In the genomic region with DNA sequence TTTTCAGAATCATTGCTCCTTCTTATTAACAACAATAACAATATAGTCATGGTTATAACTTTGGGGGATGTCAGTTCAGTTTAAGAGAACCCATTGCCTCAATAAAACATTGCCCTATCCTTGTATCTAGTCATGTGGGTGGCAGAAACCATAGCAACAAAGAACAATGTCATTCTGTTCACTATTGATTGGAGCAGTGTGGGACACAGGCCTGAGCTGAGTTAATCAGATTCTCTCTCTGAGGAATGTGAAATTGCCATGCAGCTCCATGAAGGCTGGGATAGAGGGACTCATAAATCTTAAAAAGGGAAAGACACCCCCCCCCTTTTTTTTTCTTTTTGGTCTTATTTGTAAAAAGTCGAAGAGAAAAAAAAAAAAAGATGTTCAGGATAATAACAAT, we compare ENCODE assay signal across 22 mouse cellular contexts.
A peak's percentile ranks its signal among the peaks of the same experiment; 100 is the strongest.
DNase-seq lines count a peak whose midpoint lies in the region; ATAC-seq lines count a peak whose summit lies in the region.
"Had no signal": no experiment of that assay in that cellular context is flagged by ENCODE, and none has a peak within 500 bp of the region (broad histone marks: within the 10 kb centered on the region; RNA-seq: fewer than 3 reads in every experiment).

No protein-coding gene starts in this region.

- H3K9me3 ChIP-seq in midbrain, embryonic 11.5 days (ENCODE audit: control insufficient read depth, low read length), result no peaks in the 10 kb centered on the region
- no peaks in the 10 kb centered on the region for H3K9me3 ChIP-seq in midbrain, embryonic 16.5 days (replicated peaks; ENCODE audit: control insufficient read depth, low read length, poor library complexity, severe bottlenecking)
- H3K9me3 ChIP-seq in hindbrain, embryonic 16.5 days (ENCODE audit: control insufficient read depth, low read length), result no peaks in the 10 kb centered on the region
- no peaks in the 10 kb centered on the region for H3K9me3 ChIP-seq in neural tube, embryonic 13.5 days
- H3K9me3 ChIP-seq in kidney, embryonic 15.5 days (replicated peaks), result no peaks in the 10 kb centered on the region
- H3K9me3 ChIP-seq: heart, embryonic 13.5 days had no signal

- 30% methylated on average over 1 of the region's 1 CpGs for WGBS in midbrain, embryonic 11.5 days
- WGBS in midbrain, embryonic 16.5 days, result 11% methylated on average over 1 of the region's 1 CpGs
- WGBS in hindbrain, embryonic 16.5 days, result 25% methylated on average over 1 of the region's 1 CpGs
- WGBS in neural tube, embryonic 13.5 days, result 27% methylated on average over 1 of the region's 1 CpGs
- 56% methylated on average over 1 of the region's 1 CpGs for WGBS in kidney, embryonic 15.5 days

- peak; percentile 76 for DNase-seq in midbrain, embryonic 11.5 days (ENCODE audit: low spot score, missing footprints)
- DNase-seq in embryo, embryonic 11 days, result peak; percentile 24
- DNase-seq in thymus, postnatal 0 days (ENCODE audit: low spot score), result no peak
- DNase-seq in cerebellum, postnatal 36 days, result no peak
- DNase-seq: adrenal gland, adult 8-10 months; cerebellum, adult 9-11 months; gastrocnemius, adult 2 months; heart, adult 18-20 months; kidney, postnatal 4 days; layer of hippocampus, adult 9-11 months; lung, adult 18-20 months; lung, postnatal 14 days; right cerebral cortex, postnatal 14 days; spleen, adult 18-20 months; thymus, postnatal 4 days had no signal

- H3K27me3 ChIP-seq in midbrain, embryonic 11.5 days (ENCODE audit: control insufficient read depth, insufficient read depth, low read length), result no peaks in the 10 kb centered on the region
- H3K27me3 ChIP-seq in midbrain, embryonic 16.5 days (ENCODE audit: control insufficient read depth, insufficient read depth, low read depth, low read length), result no peaks in the 10 kb centered on the region
- H3K27me3 ChIP-seq in hindbrain, embryonic 16.5 days (replicated peaks; ENCODE audit: control insufficient read depth, insufficient read depth, low read length), result no peaks in the 10 kb centered on the region
- no peaks in the 10 kb centered on the region for H3K27me3 ChIP-seq in neural tube, embryonic 13.5 days
- no peaks in the 10 kb centered on the region for H3K27me3 ChIP-seq in kidney, embryonic 15.5 days
- H3K27me3 ChIP-seq: heart, embryonic 13.5 days had no signal

- H3K4me3 ChIP-seq in midbrain, embryonic 11.5 days (ENCODE audit: low read depth, low read length), result no peak overlapping the region
- no peak overlapping the region for H3K4me3 ChIP-seq in midbrain, embryonic 16.5 days (ENCODE audit: low read depth, low read length)
- H3K4me3 ChIP-seq in hindbrain, embryonic 16.5 days (ENCODE audit: low read length), result no peak overlapping the region
- H3K4me3 ChIP-seq in neural tube, embryonic 13.5 days, result no peak overlapping the region
- no peak overlapping the region for H3K4me3 ChIP-seq in kidney, embryonic 15.5 days (replicated peaks)
- H3K4me3 ChIP-seq: gastrocnemius, adult 2 months; heart, embryonic 13.5 days; myocyte had no signal

- no peaks in the 10 kb centered on the region for H3K4me1 ChIP-seq in midbrain, embryonic 11.5 days (ENCODE audit: control insufficient read depth, insufficient read depth, low read length)
- H3K4me1 ChIP-seq in midbrain, embryonic 16.5 days (ENCODE audit: control insufficient read depth, insufficient read depth, low read length), result no peaks in the 10 kb centered on the region
- H3K4me1 ChIP-seq in hindbrain, embryonic 16.5 days (ENCODE audit: control insufficient read depth, insufficient read depth, low read depth, low read length), result no peaks in the 10 kb centered on the region
- no peaks in the 10 kb centered on the region for H3K4me1 ChIP-seq in neural tube, embryonic 13.5 days (replicated peaks)
- H3K4me1 ChIP-seq in kidney, embryonic 15.5 days, result no peaks in the 10 kb centered on the region
- H3K4me1 ChIP-seq: heart, embryonic 13.5 days had no signal

- H3K27ac ChIP-seq in midbrain, embryonic 11.5 days (ENCODE audit: low read depth, low read length), result no peak overlapping the region
- H3K27ac ChIP-seq in midbrain, embryonic 16.5 days (ENCODE audit: low read length), result no peak overlapping the region
- no peak overlapping the region for H3K27ac ChIP-seq in hindbrain, embryonic 16.5 days (ENCODE audit: low read depth, low read length)
- H3K27ac ChIP-seq in neural tube, embryonic 13.5 days (replicated peaks), result no peak overlapping the region
- H3K27ac ChIP-seq in kidney, embryonic 15.5 days, result no peak overlapping the region
- H3K27ac ChIP-seq: gastrocnemius, adult 2 months; heart, embryonic 13.5 days had no signal

- no peaks in the 10 kb centered on the region for H3K36me3 ChIP-seq in midbrain, embryonic 11.5 days (ENCODE audit: control insufficient read depth, insufficient read depth, low read length)
- H3K36me3 ChIP-seq in midbrain, embryonic 16.5 days (ENCODE audit: control insufficient read depth, insufficient read depth, low read length), result no peaks in the 10 kb centered on the region
- no peaks in the 10 kb centered on the region for H3K36me3 ChIP-seq in hindbrain, embryonic 16.5 days (ENCODE audit: control insufficient read depth, insufficient read depth, low read length)
- H3K36me3 ChIP-seq in neural tube, embryonic 13.5 days, result no peaks in the 10 kb centered on the region
- no peaks in the 10 kb centered on the region for H3K36me3 ChIP-seq in kidney, embryonic 15.5 days
- H3K36me3 ChIP-seq: heart, embryonic 13.5 days had no signal

- H3K4me2 ChIP-seq in midbrain, embryonic 11.5 days, result no peak overlapping the region
- H3K4me2 ChIP-seq in midbrain, embryonic 16.5 days (ENCODE audit: low read length), result no peak overlapping the region
- no peak overlapping the region for H3K4me2 ChIP-seq in hindbrain, embryonic 16.5 days (ENCODE audit: low read length)
- H3K4me2 ChIP-seq in neural tube, embryonic 13.5 days, result no peak overlapping the region
- no peak overlapping the region for H3K4me2 ChIP-seq in kidney, embryonic 15.5 days
- H3K4me2 ChIP-seq: heart, embryonic 13.5 days; liver, embryonic 11.5 days had no signal

- peak; percentile 94 for ATAC-seq in midbrain, embryonic 11.5 days (ENCODE audit: low FRiP score)
- ATAC-seq in midbrain, embryonic 16.5 days, result no peak
- peak; percentile 56; the same call in 1 of the 2 replicates for ATAC-seq in hindbrain, embryonic 16.5 days
- ATAC-seq in neural tube, embryonic 13.5 days (ENCODE audit: low read depth), result peak; percentile 43; the same call in 1 of the 2 replicates
- ATAC-seq in kidney, embryonic 15.5 days (replicated peaks; ENCODE audit: low FRiP score), result no peak

- no peak overlapping the region for H3K9ac ChIP-seq in midbrain, embryonic 11.5 days (ENCODE audit: low read length)
- H3K9ac ChIP-seq in midbrain, embryonic 16.5 days (ENCODE audit: low read depth, low read length), result no peak overlapping the region
- H3K9ac ChIP-seq in hindbrain, embryonic 16.5 days (ENCODE audit: low read depth, low read length), result no peak overlapping the region
- no peak overlapping the region for H3K9ac ChIP-seq in neural tube, embryonic 13.5 days
- H3K9ac ChIP-seq in kidney, embryonic 15.5 days, result no peak overlapping the region
- H3K9ac ChIP-seq: heart, embryonic 13.5 days had no signal

Comparison
In these comparisons a context has a peak if more than half of its experiments do, and no peak if none do; other contexts are left out.
1. ATAC-seq: peak in midbrain, embryonic 11.5 days (single experiment), hindbrain, embryonic 16.5 days (single experiment) and neural tube, embryonic 13.5 days (single experiment); none in midbrain, embryonic 16.5 days (single experiment) and kidney, embryonic 15.5 days (single experiment).
2. DNase-seq: peak in midbrain, embryonic 11.5 days (single experiment) and embryo, embryonic 11 days (single experiment); none in thymus, postnatal 0 days (single experiment) and cerebellum, postnatal 36 days (0 of 2).